Comparison of ENCODE assay signal across 15 mouse cellular contexts in genomic region chr17:48433006-48433655, GRCm38 (mm10). TPM values are rescaled to one million over a fixed set of nuclear protein-coding genes. Genes with fewer than 3 reads are reported as not detected.
DNase-seq lines count a peak whose midpoint lies in the region; ATAC-seq and TF ChIP-seq lines count a peak whose summit lies in the region.
"Had no signal": no experiment of that assay in that cellular context is flagged by ENCODE, and none has a peak within 500 bp of the region (broad histone marks: within the 10 kb centered on the region; RNA-seq: fewer than 3 reads in every experiment).

No protein-coding gene starts in this region.

- intact Hi-C loops in heart, adult 2 months (cut with DNase I) = no loop called here
- intact Hi-C loops in gastrocnemius, postnatal 14 days (cut with DNase I; ENCODE audit: low total_unique reads) = no loop called here

- no peak for TF ChIP-seq EP300 in heart, adult 2 months (IDR thresholded peaks at IDR 0.05; ENCODE audit: insufficient read depth, low read depth, low read length)
- no peak for TF ChIP-seq EP300 in liver, postnatal 0 days (IDR thresholded peaks at IDR 0.05; ENCODE audit: low read depth)

- DNase-seq in heart, adult 2 months = no peak
- DNase-seq in heart, adult 8-10 months (ENCODE audit: low spot score) = no peak
- DNase-seq in liver, postnatal 0 days = no peak
- peak; percentile 66 for DNase-seq in ES-CJ7 (ENCODE audit: low read depth, low spot score)
- DNase-seq in thymus, postnatal 14 days = no peak
- DNase-seq in gastrocnemius, postnatal 14 days = no peak
- DNase-seq: lung, adult 2 months; thymus, postnatal 25 days had no signal

- peaks cover 4% of the 10 kb centered on the region for H3K36me3 ChIP-seq in heart, adult 2 months (ENCODE audit: control insufficient read depth, insufficient read depth, low read length)
- no peaks in the 10 kb centered on the region for H3K36me3 ChIP-seq in liver, embryonic 12.5 days
- no peaks in the 10 kb centered on the region for H3K36me3 ChIP-seq in liver, postnatal 0 days (replicated peaks; ENCODE audit: insufficient read depth, low read length)
- H3K36me3 ChIP-seq in intestine, postnatal 0 days (ENCODE audit: control insufficient read depth, insufficient read depth) = no peaks in the 10 kb centered on the region
- H3K36me3 ChIP-seq: hindbrain, embryonic 15.5 days had no signal

- peak overlapping the region; percentile 52 for H3K27ac ChIP-seq in heart, adult 2 months
- peak overlapping the region; percentile 42; the same call in 1 of the 2 replicates for H3K27ac ChIP-seq in liver, embryonic 12.5 days
- no peak overlapping the region for H3K27ac ChIP-seq in liver, postnatal 0 days (ENCODE audit: low read depth)
- no peak overlapping the region for H3K27ac ChIP-seq in intestine, postnatal 0 days (ENCODE audit: low read depth, low read length)
- H3K27ac ChIP-seq: kidney, postnatal 0 days had no signal

- TF ChIP-seq CTCF in heart, adult 2 months (IDR thresholded peaks at IDR 0.05) = no peak
- TF ChIP-seq CTCF in liver, postnatal 0 days (IDR thresholded peaks at IDR 0.05; ENCODE audit: low read depth) = no peak
- no peak for TF ChIP-seq CTCF in intestine, postnatal 0 days (IDR thresholded peaks at IDR 0.05; ENCODE audit: low read depth)

- H3K27me3 ChIP-seq in heart, adult 2 months (ENCODE audit: control insufficient read depth, insufficient read depth, low read length) = no peaks in the 10 kb centered on the region
- H3K27me3 ChIP-seq in liver, embryonic 12.5 days (replicated peaks) = no peaks in the 10 kb centered on the region
- H3K27me3 ChIP-seq in liver, postnatal 0 days (ENCODE audit: insufficient read depth, low read length) = no peaks in the 10 kb centered on the region
- no peaks in the 10 kb centered on the region for H3K27me3 ChIP-seq in intestine, postnatal 0 days (replicated peaks; ENCODE audit: control insufficient read depth, insufficient read depth, low read length)
- H3K27me3 ChIP-seq: hindbrain, embryonic 15.5 days had no signal

- no peak for ATAC-seq in liver, embryonic 12.5 days
- ATAC-seq in liver, postnatal 0 days = no peak
- no peak for ATAC-seq in intestine, postnatal 0 days

- peaks cover 13% of the 10 kb centered on the region for H3K4me1 ChIP-seq in heart, adult 2 months (ENCODE audit: control insufficient read depth, insufficient read depth, low read length)
- peaks cover 57% of the 10 kb centered on the region for H3K4me1 ChIP-seq in liver, embryonic 12.5 days
- peaks cover 12% of the 10 kb centered on the region; the same call in 1 of the 2 replicates for H3K4me1 ChIP-seq in liver, postnatal 0 days (ENCODE audit: insufficient read depth)
- H3K4me1 ChIP-seq in intestine, postnatal 0 days (replicated peaks; ENCODE audit: control insufficient read depth, insufficient read depth, low read length) = peaks cover 14% of the 10 kb centered on the region

- no peaks in the 10 kb centered on the region for H3K79me2 ChIP-seq in heart, adult 2 months (replicated peaks; ENCODE audit: control insufficient read depth, insufficient read depth, low read length)

- H3K9me3 ChIP-seq in liver, embryonic 12.5 days (replicated peaks) = no peaks in the 10 kb centered on the region
- no peaks in the 10 kb centered on the region for H3K9me3 ChIP-seq in liver, postnatal 0 days (ENCODE audit: low read length)
- no peaks in the 10 kb centered on the region for H3K9me3 ChIP-seq in intestine, postnatal 0 days (ENCODE audit: control insufficient read depth)
- H3K9me3 ChIP-seq: hindbrain, embryonic 15.5 days had no signal

- TF ChIP-seq POLR2A in heart, adult 2 months (IDR thresholded peaks at IDR 0.05; ENCODE audit: insufficient read depth, low read depth, low read length) = no peak

- H3K9ac ChIP-seq in heart, adult 2 months (ENCODE audit: low read depth, low read length) = no peak overlapping the region
- 0 out of 2 replicates have a peak overlapping the region, but pooled peaks have one; percentile 37 for H3K9ac ChIP-seq in liver, embryonic 12.5 days
- H3K9ac ChIP-seq in liver, postnatal 0 days (replicated peaks) = no peak overlapping the region
- no peak overlapping the region for H3K9ac ChIP-seq in intestine, postnatal 0 days (ENCODE audit: low read depth, low read length)
- H3K9ac ChIP-seq: hindbrain, embryonic 15.5 days had no signal

- no peak overlapping the region for H3K4me3 ChIP-seq in heart, adult 2 months
- H3K4me3 ChIP-seq in liver, embryonic 12.5 days = no peak overlapping the region
- no peak overlapping the region for H3K4me3 ChIP-seq in liver, postnatal 0 days (ENCODE audit: low read depth, low read length)
- no peak overlapping the region for H3K4me3 ChIP-seq in intestine, postnatal 0 days (ENCODE audit: low read depth, low read length)
- H3K4me3 ChIP-seq: hindbrain, embryonic 15.5 days had no signal

- H3K4me2 ChIP-seq in liver, embryonic 12.5 days = peak overlapping the region; percentile 40; the same call in 1 of the 2 replicates
- no peak overlapping the region for H3K4me2 ChIP-seq in liver, postnatal 0 days (ENCODE audit: low read depth, low read length)
- H3K4me2 ChIP-seq in intestine, postnatal 0 days (replicated peaks; ENCODE audit: low read depth) = 0 out of 2 replicates have a peak overlapping the region, but pooled peaks have one; percentile 3
- H3K4me2 ChIP-seq: hindbrain, embryonic 15.5 days had no signal

- WGBS in heart, adult 2 months = 73% methylated on average over 20 of the region's 20 CpGs
- whole genome bisulfite sequencing in liver, embryonic 12.5 days (ENCODE audit: insufficient replicate concordance) = 69% methylated on average over 20 of the region's 20 CpGs
- 83% methylated on average over 20 of the region's 20 CpGs for WGBS in liver, postnatal 0 days (ENCODE audit: insufficient replicate concordance)
- 76% methylated on average over 20 of the region's 20 CpGs for WGBS in intestine, postnatal 0 days

RNA-seq across cellular contexts. Expression of gene Apobec2, which starts 0.4 kb away (rescaled TPM):
- 100 to 1,000 TPM; 222 to 256 TPM for total RNA-seq in heart, adult 2 months (2021)
- polyA plus RNA-seq in heart, adult 2 months (2012; rRNA removed) = 150 and 194 TPM in 2 replicates
- total RNA-seq in heart, adult 8-10 months (2022) = 100 to 1,000 TPM; 239 to 263 (median 259) TPM
- 0.83 and 1.2 TPM in 2 replicates for polyA plus RNA-seq in liver, embryonic 12.5 days (2016; fragmentation: Nextera tagmentation; extraction: Ambion mirVana)
- 0.25 and 3.6 TPM in 2 replicates for polyA plus RNA-seq in liver, postnatal 0 days (2015; fragmentation: Nextera tagmentation; extraction: Ambion mirVana)
- 2.6 TPM in 2 replicates for polyA plus RNA-seq in intestine, postnatal 0 days (2015; fragmentation: Nextera tagmentation; extraction: Ambion mirVana)
- 100 to 1,000 TPM; 589 to 629 TPM for total RNA-seq in gastrocnemius, postnatal 14 days (2021)
- total RNA-seq: left cerebral cortex, postnatal 25 days had no signal

RNA-seq across cellular contexts. Expression of gene Tspo2, which starts 18.2 kb away (rescaled TPM):
- 1 to 10 TPM in 1 of 2 experiments, not detected in 1; 1.9 TPM for total RNA-seq in heart, adult 2 months (2021)
- 0.82 and 5.4 TPM in 2 replicates for polyA plus RNA-seq in heart, adult 2 months (2012; rRNA removed)
- total RNA-seq in heart, adult 8-10 months (2022) = not detected
- 123 and 126 TPM in 2 replicates for polyA plus RNA-seq in liver, embryonic 12.5 days (2016; fragmentation: Nextera tagmentation; extraction: Ambion mirVana)
- 61.1 and 65.2 TPM in 2 replicates for polyA plus RNA-seq in liver, postnatal 0 days (2015; fragmentation: Nextera tagmentation; extraction: Ambion mirVana)
- 0.48 and 1.3 TPM in 2 replicates for polyA plus RNA-seq in intestine, postnatal 0 days (2015; fragmentation: Nextera tagmentation; extraction: Ambion mirVana)
- under 1 TPM; 0.44 to 0.72 TPM for total RNA-seq in gastrocnemius, postnatal 14 days (2021)
- total RNA-seq: gastrocnemius, adult 18-20 months; left cerebral cortex, postnatal 25 days had no signal
- polyA plus RNA-seq: C2C12 had no signal

RNA-seq across cellular contexts. Expression of gene Unc5cl, which starts 21.6 kb away (rescaled TPM):
- under 1 TPM; 0.23 to 0.27 TPM for total RNA-seq in heart, adult 2 months (2021)
- polyA plus RNA-seq in heart, adult 2 months (2012; rRNA removed) = 0.21 TPM in 1 of 2 replicates, not detected in the other
- not detected for total RNA-seq in heart, adult 8-10 months (2022)
- polyA plus RNA-seq in liver, embryonic 12.5 days (2016; fragmentation: Nextera tagmentation; extraction: Ambion mirVana) = 2.6 and 3.4 TPM in 2 replicates
- 0.68 and 0.92 TPM in 2 replicates for polyA plus RNA-seq in liver, postnatal 0 days (2015; fragmentation: Nextera tagmentation; extraction: Ambion mirVana)
- polyA plus RNA-seq in intestine, postnatal 0 days (2015; fragmentation: Nextera tagmentation; extraction: Ambion mirVana) = 26.7 and 28.4 TPM in 2 replicates
- not detected for total RNA-seq in gastrocnemius, postnatal 14 days (2021)
- total RNA-seq: gastrocnemius, adult 18-20 months had no signal
- polyA plus RNA-seq: C2C12; hindbrain, embryonic 15.5 days had no signal

RNA-seq across cellular contexts. Expression of gene Oard1, which starts 23.3 kb away (rescaled TPM):
- total RNA-seq in heart, adult 2 months (2021) = 10 to 100 TPM; 15.5 to 21.6 TPM
- 8.6 and 20.5 TPM in 2 replicates for polyA plus RNA-seq in heart, adult 2 months (2012; rRNA removed)
- total RNA-seq in heart, adult 8-10 months (2022) = 10 to 100 TPM; 16.3 to 24.2 (median 22.1) TPM
- polyA plus RNA-seq in liver, embryonic 12.5 days (2016; fragmentation: Nextera tagmentation; extraction: Ambion mirVana) = 56.5 and 58.1 TPM in 2 replicates
- 29.7 and 30.1 TPM in 2 replicates for polyA plus RNA-seq in liver, postnatal 0 days (2015; fragmentation: Nextera tagmentation; extraction: Ambion mirVana)
- polyA plus RNA-seq in intestine, postnatal 0 days (2015; fragmentation: Nextera tagmentation; extraction: Ambion mirVana) = 52.1 and 53.9 TPM in 2 replicates
- 1 to 10 TPM; 7.4 to 8.3 TPM for total RNA-seq in gastrocnemius, postnatal 14 days (2021)

RNA-seq across cellular contexts. Expression of gene Nfya, which starts 23.4 kb away (rescaled TPM):
- total RNA-seq in heart, adult 2 months (2021) = 10 to 100 TPM; 14.7 to 21.2 TPM
- 33.1 and 41.9 TPM in 2 replicates for polyA plus RNA-seq in heart, adult 2 months (2012; rRNA removed)
- 10 to 100 TPM; 10.8 to 19.7 (median 15.5) TPM for total RNA-seq in heart, adult 8-10 months (2022)
- polyA plus RNA-seq in liver, embryonic 12.5 days (2016; fragmentation: Nextera tagmentation; extraction: Ambion mirVana) = 10.9 and 11.3 TPM in 2 replicates
- polyA plus RNA-seq in liver, postnatal 0 days (2015; fragmentation: Nextera tagmentation; extraction: Ambion mirVana) = 3.2 and 3.7 TPM in 2 replicates
- 3.8 and 4.2 TPM in 2 replicates for polyA plus RNA-seq in intestine, postnatal 0 days (2015; fragmentation: Nextera tagmentation; extraction: Ambion mirVana)
- 1 to 10 TPM; 9.1 to 9.3 TPM for total RNA-seq in gastrocnemius, postnatal 14 days (2021)

Comparison
In these comparisons a context has a peak if more than half of its experiments do, and no peak if none do; other contexts are left out.
1. H3K27ac ChIP-seq: peak in heart, adult 2 months (single experiment) and liver, embryonic 12.5 days (single experiment); none in liver, postnatal 0 days (single experiment) and intestine, postnatal 0 days (single experiment).
2. RNA of gene Apobec2, which starts 0.4 kb away (polyA plus RNA-seq): 150 to 194 TPM in heart, adult 2 months; 2.6 TPM in intestine, postnatal 0 days, 0.83 to 1.2 TPM in liver, embryonic 12.5 days and 0.25 to 3.6 TPM in liver, postnatal 0 days; every median in the first group is over 10 times any median in the second.